Mouse (Mus musculus) forebrain, embryonic 14.5 days (tissue): ENCODE data around the gene Msto1. TPM values are rescaled to one million over a fixed set of nuclear protein-coding genes. Genes with fewer than 3 reads are reported as not detected.

Source experiments
- ATAC-seq: fragments of 200-750 bp; cut with Nextera tagmentation; 2 replicates; pipeline ENCODE4 v1.8.0; 2017; ENCODE audit warnings: mild to moderate bottlenecking, moderate library complexity
- DNase-seq: peaks from one replicate; pipeline ENCODE4 v3.0.0-alpha.2; 2015; ENCODE audit warnings: low spot score
- H3K27ac ChIP-seq: fragments of 300-500 bp; sonication (generic); 2 replicates; pipeline ENCODE4 v1.5.1; 2014; ENCODE audit warnings: low read depth, mild to moderate bottlenecking, control low read depth, low read length, moderate library complexity
- H3K27me3 ChIP-seq: fragments of 300-500 bp; sonication (generic); replicated peaks from 2 replicates; pipeline ENCODE4 v1.6.1; 2014; ENCODE audit warnings: low read length, control low read depth, mixed read lengths; ENCODE audit not compliant: control insufficient read depth, insufficient read depth
- H3K36me3 ChIP-seq: fragments of 300-500 bp; sonication (generic); 2 replicates; pipeline ENCODE4 v1.6.1; 2014; ENCODE audit warnings: low read length, control low read depth; ENCODE audit not compliant: control insufficient read depth, insufficient read depth
- H3K4me1 ChIP-seq: fragments of 300-500 bp; sonication (generic); 2 replicates; pipeline ENCODE4 v1.6.1; 2014; ENCODE audit warnings: antibody characterized with exemption, low read length, control low read depth; ENCODE audit not compliant: control insufficient read depth, insufficient read depth
- H3K4me2 ChIP-seq: fragments of 300-500 bp; sonication (generic); 2 replicates; pipeline ENCODE4 v1.6.1; 2014; ENCODE audit warnings: mild to moderate bottlenecking, control low read depth, low read length
- H3K4me3 ChIP-seq: fragments of 300-500 bp; sonication (generic); 2 replicates; pipeline ENCODE4 v1.5.1; 2014; ENCODE audit warnings: low read depth, low read length, control low read depth
- H3K9ac ChIP-seq: fragments of 300-500 bp; sonication (generic); 2 replicates; pipeline ENCODE4 v1.6.1; 2014; ENCODE audit warnings: mild to moderate bottlenecking, low read length, control low read depth, moderate library complexity
- H3K9me3 ChIP-seq: fragments of 300-500 bp; sonication (generic); replicated peaks from 2 replicates; pipeline ENCODE4 v1.6.1; 2016; ENCODE audit warnings: low read length, control low read depth, mixed read lengths; ENCODE audit not compliant: control insufficient read depth
- WGBS: fragments of 180-500 bp; shearing (Covaris S2); extraction: QIAGEN DNeasy Blood & Tissue Kit; methylation state at CpG from one replicate; pipeline ENCODE4 v1.1.7; 2014; 5-methylcytosine and 5-hydroxymethylcytosine counted together
- polyA plus RNA-seq: library from polyadenylated mRNA; unstranded; fragments of >200 nt; fragmentation: Nextera tagmentation; extraction: Ambion mirVana; gene quantifications from 2 replicates; pipeline ENCODE4 v1.2.1, GENCODE M21; 2014

Gene Msto1
- polyA plus RNA-seq, 1 experiment from 2014 or later = 51.9 TPM

GRCm38 (mm10) chr3:88942316-88942880 lies 28.6 kb upstream of the Msto1 start:
- Histone ChIP-seq H3K4me3 (no peak overlapping the region), H3K9me3 (no peaks in the 10 kb centered on the region), H3K36me3 (peaks cover 37% of the 10 kb centered on the region), H3K9ac (no peak overlapping the region), H3K4me1 (no peaks in the 10 kb centered on the region), H3K27ac (no peak overlapping the region), H3K27me3 (no peaks in the 10 kb centered on the region), H3K4me2 (no peak overlapping the region)
- WGBS = 94% methylated on average over 10 of the region's 10 CpGs
- DNase-seq (no peak), ATAC-seq (no peak)

- H3K27me3 ChIP-seq = no peaks in the 10 kb centered on the region
- H3K27ac ChIP-seq = no peak overlapping the region
- peaks cover 58% of the 10 kb centered on the region for H3K36me3 ChIP-seq
- peak; percentile 90 for DNase-seq
- 70% methylated on average over 3 of the region's 3 CpGs for WGBS
- no peak overlapping the region for H3K9ac ChIP-seq
- ATAC-seq = peak; percentile 62
- H3K9me3 ChIP-seq = no peaks in the 10 kb centered on the region
- no peak overlapping the region for H3K4me2 ChIP-seq
- H3K4me1 ChIP-seq = no peaks in the 10 kb centered on the region
- H3K4me3 ChIP-seq = no peak overlapping the region
Observed at GRCm38 (mm10) chr3:88939749-88940148, 25.9 kb upstream of the Msto1 start.

GRCm38 (mm10) chr3:88939071-88939470 lies 25.3 kb upstream of the Msto1 start:
- H3K36me3 ChIP-seq = peaks cover 65% of the 10 kb centered on the region
- no peak for DNase-seq

GRCm38 (mm10) chr3:88929501-88929900 lies 15.7 kb upstream of the Msto1 start:
- Histone ChIP-seq H3K4me2 (no peak overlapping the region), H3K9ac (no peak overlapping the region), H3K4me3 (no peak overlapping the region), H3K27ac (no peak overlapping the region), H3K36me3 (peaks cover 83% of the 10 kb centered on the region), H3K9me3 (no peaks in the 10 kb centered on the region), H3K4me1 (no peaks in the 10 kb centered on the region), H3K27me3 (no peaks in the 10 kb centered on the region)
- 85% methylated on average over 3 of the region's 3 CpGs for WGBS
- no peak for ATAC-seq
- DNase-seq = no peak

More at GRCm38 (mm10) chr3:88939071-88939470, 25.3 kb upstream of the Msto1 start:
- Histone ChIP-seq H3K9me3 (no peaks in the 10 kb centered on the region), H3K27ac (no peak overlapping the region), H3K4me3 (no peak overlapping the region), H3K27me3 (no peaks in the 10 kb centered on the region), H3K4me1 (no peaks in the 10 kb centered on the region), H3K4me2 (no peak overlapping the region), H3K9ac (no peak overlapping the region)
- ATAC-seq = no peak
- 94% methylated on average over 10 of the region's 10 CpGs for WGBS

GRCm38 (mm10) chr3:88925651-88926050 lies 11.9 kb upstream of the Msto1 start:
- Histone ChIP-seq H3K9ac (no peak overlapping the region), H3K27ac (no peak overlapping the region), H3K4me2 (no peak overlapping the region), H3K36me3 (peaks cover 97% of the 10 kb centered on the region), H3K9me3 (no peaks in the 10 kb centered on the region), H3K27me3 (no peaks in the 10 kb centered on the region), H3K4me3 (no peak overlapping the region), H3K4me1 (no peaks in the 10 kb centered on the region)
- no peak for ATAC-seq
- no peak for DNase-seq
- 92% methylated on average over 2 of the region's 2 CpGs for WGBS

GRCm38 (mm10) chr3:88923989-88924591 lies 10.3 kb upstream of the Msto1 start:
- H3K9ac ChIP-seq = no peak overlapping the region
- H3K4me3 ChIP-seq = no peak overlapping the region
- no peaks in the 10 kb centered on the region for H3K4me1 ChIP-seq
- H3K36me3 ChIP-seq = peaks cover 81% of the 10 kb centered on the region
- H3K4me2 ChIP-seq = no peak overlapping the region
- 91% methylated on average over 8 of the region's 8 CpGs for WGBS
- DNase-seq (no peak), ATAC-seq (no peak)
- no peaks in the 10 kb centered on the region for H3K9me3 ChIP-seq
- no peaks in the 10 kb centered on the region for H3K27me3 ChIP-seq
- H3K27ac ChIP-seq = no peak overlapping the region

GRCm38 (mm10) chr3:88921411-88921810 lies 7.6 kb upstream of the Msto1 start:
- H3K4me2 ChIP-seq = no peak overlapping the region
- H3K27me3 ChIP-seq = no peaks in the 10 kb centered on the region
- no peak overlapping the region for H3K9ac ChIP-seq
- no peak for ATAC-seq
- WGBS = 97% methylated on average over 9 of the region's 9 CpGs
- H3K4me3 ChIP-seq = no peak overlapping the region
- H3K9me3 ChIP-seq = no peaks in the 10 kb centered on the region
- H3K4me1 ChIP-seq = no peaks in the 10 kb centered on the region
- peaks cover 55% of the 10 kb centered on the region for H3K36me3 ChIP-seq
- DNase-seq = no peak
- H3K27ac ChIP-seq = no peak overlapping the region

- Histone ChIP-seq H3K27ac (no peak overlapping the region), H3K4me1 (peaks cover 6% of the 10 kb centered on the region; the same call in 1 of the 2 replicates), H3K36me3 (peaks cover 32% of the 10 kb centered on the region), H3K27me3 (no peaks in the 10 kb centered on the region), H3K4me3 (no peak overlapping the region), H3K9me3 (no peaks in the 10 kb centered on the region), H3K4me2 (no peak overlapping the region), H3K9ac (no peak overlapping the region)
- ATAC-seq (no peak), DNase-seq (no peak)
- WGBS = 79% methylated on average over 13 of the region's 13 CpGs
Observed at GRCm38 (mm10) chr3:88918981-88919380, 5.2 kb upstream of the Msto1 start.

GRCm38 (mm10) chr3:88914384-88914810 lies 598 bp upstream of the Msto1 start:
- H3K27me3 ChIP-seq = no peaks in the 10 kb centered on the region
- peak overlapping the region; percentile 82 for H3K9ac ChIP-seq
- H3K27ac ChIP-seq = peak overlapping the region; percentile 76
- H3K4me3 ChIP-seq = peak overlapping the region; percentile 69
- H3K4me1 ChIP-seq = peaks cover 6% of the 10 kb centered on the region; the same call in 1 of the 2 replicates
- no peaks in the 10 kb centered on the region for H3K9me3 ChIP-seq
- WGBS = 33% methylated on average over 8 of the region's 8 CpGs
- H3K4me2 ChIP-seq = peak overlapping the region; percentile 80
- DNase-seq = no peak
- peak; percentile 8; the same call in 1 of the 2 replicates for ATAC-seq
- H3K36me3 ChIP-seq = peaks cover 27% of the 10 kb centered on the region
